Mouse (Mus musculus): ENCODE measurements around the gene Phxr2. TPM values are rescaled to one million over a fixed set of nuclear protein-coding genes. Genes with fewer than 3 reads are reported as not detected.

The Phxr2 gene
- total and polyA plus RNA-seq, 3 experiments: not detected

GRCm38 (mm10) chr10:99171961-99172497, 45.9 kb upstream of the Phxr2 start:
- Histone ChIP-seq H3K9ac (ENCODE audit: insufficient read depth, low read depth) (no peak overlapping the region), H3K4me1 (ENCODE audit: control insufficient read depth in 1 of 2, insufficient read depth in 2 of 2) (no peaks in the 10 kb centered on the region), H3K27ac (ENCODE audit: insufficient read depth, low read depth) (no peak overlapping the region), H3K4me2 (ENCODE audit: insufficient read depth, low read depth, poor library complexity, severe bottlenecking) (no peak overlapping the region), H3K36me3 (replicated peaks in 1 of 2; ENCODE audit: control insufficient read depth in 1 of 2, insufficient read depth in 1 of 2, low read length in 1 of 2) (peaks cover 0 to 24% of the 10 kb centered on the region in 2 experiments), H3K27me3 (replicated peaks) (no peaks in the 10 kb centered on the region), H3K79me2 (replicated peaks; ENCODE audit: control insufficient read depth, extremely low read depth, insufficient read depth, poor library complexity, severe bottlenecking) (no peaks in the 10 kb centered on the region), H3K9me3 (replicated peaks; ENCODE audit: low read length) (no peaks in the 10 kb centered on the region), H3K4me3 (replicated peaks in 1 of 3; ENCODE audit: low read depth in 2 of 3, low read length in 2 of 3, poor library complexity in 1 of 3) (no peak overlapping the region)
- in situ Hi-C loops (cut with MboI; ENCODE audit: low pct_ligation_motif_present, low pct_unique_long_range_greater_than_20kb, low sequenced_read_pairs): no loop called here
- dilution Hi-C loops (cut with MboI; ENCODE audit: extremely low pct_ligation_motif_present, extremely low pct_unique_long_range_greater_than_20kb, low sequenced_read_pairs): no loop called here
- DNase-seq (ENCODE audit: extremely low read depth): no peak
- TF ChIP-seq HCFC1 (IDR thresholded peaks at IDR 0.05; ENCODE audit: low read depth, low read length): no peak
- no peak for TF ChIP-seq NRF1 (IDR thresholded peaks at IDR 0.05; ENCODE audit: low read depth, low read length)
- TF ChIP-seq ZMIZ1 (IDR thresholded peaks at IDR 0.05; ENCODE audit: low read depth, low read length): no peak
- TF ChIP-seq POLR2AphosphoS2 (IDR thresholded peaks at IDR 0.05; ENCODE audit: low read depth, low read length): no peak
- TF ChIP-seq TBP (conservative IDR thresholded peaks at IDR 0.05; ENCODE audit: low read depth, low read length): no peak
- TF ChIP-seq NELFE (IDR thresholded peaks at IDR 0.05; ENCODE audit: low read depth, low read length): no peak
- TF ChIP-seq USF2 (conservative IDR thresholded peaks at IDR 0.05; ENCODE audit: low read depth, low read length): no peak
- TF ChIP-seq RCOR1 (conservative IDR thresholded peaks at IDR 0.05; ENCODE audit: low read depth, low read length): no peak
- no peak for TF ChIP-seq ZC3H11A (IDR thresholded peaks at IDR 0.05; ENCODE audit: low read depth, low read length)
- no peak for TF ChIP-seq MAFK (IDR thresholded peaks at IDR 0.05; ENCODE audit: insufficient replicate concordance, low read length)
- TF ChIP-seq JUND (conservative IDR thresholded peaks at IDR 0.05; ENCODE audit: low read depth, low read length): no peak
- TF ChIP-seq BHLHE40 (IDR thresholded peaks at IDR 0.05; ENCODE audit: low read depth, low read length): no peak

- TF ChIP-seq CHD2 (IDR thresholded peaks at IDR 0.05; ENCODE audit: low read length) (no peak), IRF4 (IDR thresholded peaks at IDR 0.05; ENCODE audit: low read depth, low read length) (no peak), MYC (IDR thresholded peaks at IDR 0.05; ENCODE audit: low read depth, low read length) (no peak), SIN3A (IDR thresholded peaks at IDR 0.05; ENCODE audit: low read length) (no peak), ZKSCAN1 (IDR thresholded peaks at IDR 0.05; ENCODE audit: borderline replicate concordance, low read depth, low read length) (no peak), MAZ (IDR thresholded peaks at IDR 0.05; ENCODE audit: low read depth, low read length) (no peak), ELF1 (IDR thresholded peaks at IDR 0.05; ENCODE audit: low read depth, low read length) (no peak), ZC3H11A (IDR thresholded peaks at IDR 0.05; ENCODE audit: low read depth, low read length) (no peak), POLR2A (IDR thresholded peaks at IDR 0.05; ENCODE audit: low read depth, low read length) (no peak)
- no peak for DNase-seq (ENCODE audit: extremely low read depth)
- Histone ChIP-seq H3K9ac (ENCODE audit: insufficient read depth, low read depth) (no peak overlapping the region), H3K4me2 (ENCODE audit: insufficient read depth, low read depth, poor library complexity, severe bottlenecking) (no peak overlapping the region), H3K27ac (ENCODE audit: insufficient read depth, low read depth) (no peak overlapping the region), H3K79me2 (replicated peaks; ENCODE audit: control insufficient read depth, extremely low read depth, insufficient read depth, poor library complexity, severe bottlenecking) (no peaks in the 10 kb centered on the region), H3K27me3 (replicated peaks) (no peaks in the 10 kb centered on the region), H3K36me3 (replicated peaks in 1 of 2; ENCODE audit: control insufficient read depth in 1 of 2, insufficient read depth in 1 of 2, low read length in 1 of 2) (peaks cover 0 to 27% of the 10 kb centered on the region in 2 experiments), H3K4me1 (ENCODE audit: control insufficient read depth in 1 of 2, insufficient read depth in 2 of 2) (no peaks in the 10 kb centered on the region), H3K4me3 (replicated peaks in 1 of 3; ENCODE audit: low read depth in 2 of 3, low read length in 2 of 3, poor library complexity in 1 of 3) (no peak overlapping the region), H3K9me3 (replicated peaks; ENCODE audit: low read length) (no peaks in the 10 kb centered on the region)
- dilution Hi-C loops (cut with MboI; ENCODE audit: extremely low pct_ligation_motif_present, extremely low pct_unique_long_range_greater_than_20kb, low sequenced_read_pairs) (no loop called here), in situ Hi-C loops (cut with MboI; ENCODE audit: low pct_ligation_motif_present, low pct_unique_long_range_greater_than_20kb, low sequenced_read_pairs) (no loop called here)
Measured at GRCm38 (mm10) chr10:99169765-99170129, 43.6 kb upstream of the Phxr2 start.

Data from CH12.LX (cell line).